Mouse (Mus musculus): ENCODE data around the gene Tmem150b. TPM values are rescaled to one million over a fixed set of nuclear protein-coding genes. Genes with fewer than 3 reads are reported as not detected.

The Tmem150b gene
- polyA plus RNA-seq, 1 experiment from 2014 or later = 2.2 TPM

- H3K4me2 ChIP-seq (replicated peaks; ENCODE audit: low read depth) = peak overlapping the region; percentile 63
- ATAC-seq (ENCODE audit: low FRiP score, low TSS enrichment) (peak; percentile 60), DNase-seq (ENCODE audit: low spot score) (no peak)
- no peaks in the 10 kb centered on the region; the same call in 1 of the 2 replicates for H3K36me3 ChIP-seq (ENCODE audit: control insufficient read depth, insufficient read depth, low read length)
- H3K9ac ChIP-seq (ENCODE audit: low read length) = peak overlapping the region; percentile 96
- H3K4me1 ChIP-seq (replicated peaks; ENCODE audit: control insufficient read depth, insufficient read depth) = 0 out of 2 replicates have a peak, but pooled peaks cover 7% of the 10 kb centered on the region
- H3K4me3 ChIP-seq (ENCODE audit: low read depth, low read length) = peak overlapping the region; percentile 93
- H3K9me3 ChIP-seq (ENCODE audit: control insufficient read depth, low read length) = no peaks in the 10 kb centered on the region
- no peaks in the 10 kb centered on the region for H3K27me3 ChIP-seq (ENCODE audit: control insufficient read depth, insufficient read depth, low read length)
- H3K27ac ChIP-seq (replicated peaks) = peak overlapping the region; percentile 98
- under 1% methylated on average over 69 of the region's 78 CpGs for WGBS
- TF ChIP-seq EP300 (optimal IDR thresholded peaks at IDR 0.05) (no peak), CTCF (IDR thresholded peaks at IDR 0.05; ENCODE audit: low read depth) (no peak)
Observed at GRCm38 (mm10) chr7:4658128-4658907, 66.7 kb downstream of the Tmem150b start.

DNA sequence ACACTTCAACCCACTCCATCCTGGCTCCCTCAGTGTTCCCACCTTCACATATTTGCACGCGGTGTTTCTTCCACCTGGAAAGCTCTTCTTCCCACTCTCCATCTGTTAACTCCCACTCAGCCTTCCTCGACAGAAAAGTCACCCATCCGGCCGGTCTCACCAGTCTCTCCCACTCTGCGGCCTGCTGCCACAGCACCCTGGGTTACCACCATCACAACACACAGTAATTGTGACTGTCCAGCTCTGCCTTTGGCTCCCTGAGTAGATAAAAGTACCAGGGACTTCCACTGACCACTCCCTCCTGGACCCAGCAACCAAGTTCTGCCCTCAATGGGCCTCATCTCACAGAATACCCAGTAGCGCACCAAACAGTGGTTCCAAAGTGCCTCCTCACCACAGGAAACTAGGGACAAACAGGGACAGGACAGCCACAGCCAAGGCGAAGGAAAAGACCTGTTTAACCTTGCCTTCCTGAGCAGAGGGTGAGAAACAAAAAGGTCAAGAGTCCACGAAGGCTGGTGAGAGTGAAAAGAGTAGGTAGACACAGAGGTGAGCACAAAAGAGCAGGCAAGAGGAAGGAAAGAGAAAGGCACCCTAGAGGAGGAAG lies 67.4 kb downstream of the Tmem150b start:
- H3K36me3 ChIP-seq (ENCODE audit: control insufficient read depth, insufficient read depth, low read length) = no peaks in the 10 kb centered on the region; the same call in 1 of the 2 replicates
- H3K4me1 ChIP-seq (replicated peaks; ENCODE audit: control insufficient read depth, insufficient read depth) = 0 out of 2 replicates have a peak, but pooled peaks cover 7% of the 10 kb centered on the region
- DNase-seq (ENCODE audit: low spot score) (peak; percentile 32), ATAC-seq (ENCODE audit: low FRiP score, low TSS enrichment) (peak; percentile 8; the same call in 1 of the 2 replicates)
- H3K27me3 ChIP-seq (ENCODE audit: control insufficient read depth, insufficient read depth, low read length) = no peaks in the 10 kb centered on the region
- peak overlapping the region; percentile 96 for H3K9ac ChIP-seq (ENCODE audit: low read length)
- H3K9me3 ChIP-seq (ENCODE audit: control insufficient read depth, low read length) = no peaks in the 10 kb centered on the region
- H3K4me2 ChIP-seq (replicated peaks; ENCODE audit: low read depth) = peak overlapping the region; percentile 63
- peak overlapping the region; percentile 93 for H3K4me3 ChIP-seq (ENCODE audit: low read depth, low read length)
- 24% methylated on average over 9 of the region's 9 CpGs for WGBS
- H3K27ac ChIP-seq (replicated peaks) = peak overlapping the region; percentile 98
- no peak for TF ChIP-seq CTCF (IDR thresholded peaks at IDR 0.05; ENCODE audit: low read depth)
- no peak for TF ChIP-seq EP300 (optimal IDR thresholded peaks at IDR 0.05)

Other genes with a start within 250 kb of the Tmem150b start
- 39.5 and 44.4 TPM in 2 replicates for gene Ppp1r12c, start 223.6 kb downstream of the Tmem150b start, polyA plus RNA-seq (2015; fragmentation: Nextera tagmentation; extraction: Ambion mirVana)
- gene Tnnt1, start 208.9 kb downstream of the Tmem150b start, polyA plus RNA-seq (2015; fragmentation: Nextera tagmentation; extraction: Ambion mirVana) = 15.5 and 16.5 TPM in 2 replicates
- gene Tnni3, start 201.0 kb downstream of the Tmem150b start, polyA plus RNA-seq (2015; fragmentation: Nextera tagmentation; extraction: Ambion mirVana) = 24.4 and 30.4 TPM in 2 replicates
- gene Dnaaf3, start 192.8 kb downstream of the Tmem150b start, polyA plus RNA-seq (2015; fragmentation: Nextera tagmentation; extraction: Ambion mirVana) = 0.89 and 0.98 TPM in 2 replicates
- gene Syt5, start 177.7 kb downstream of the Tmem150b start, polyA plus RNA-seq (2015; fragmentation: Nextera tagmentation; extraction: Ambion mirVana) = 6.7 and 7.2 TPM in 2 replicates
- gene Ptprh, start 121.2 kb downstream of the Tmem150b start, polyA plus RNA-seq (2015; fragmentation: Nextera tagmentation; extraction: Ambion mirVana) = 1.9 TPM in 2 replicates
- gene Tmem86b, start 93.8 kb downstream of the Tmem150b start, polyA plus RNA-seq (2015; fragmentation: Nextera tagmentation; extraction: Ambion mirVana) = 0.22 and 0.23 TPM in 2 replicates
- 3.9 and 6.2 TPM in 2 replicates for gene Ppp6r1, start 66.2 kb downstream of the Tmem150b start, polyA plus RNA-seq (2015; fragmentation: Nextera tagmentation; extraction: Ambion mirVana)
- gene Hspbp1, start 40.2 kb downstream of the Tmem150b start, polyA plus RNA-seq (2015; fragmentation: Nextera tagmentation; extraction: Ambion mirVana) = 59.1 and 60.7 TPM in 2 replicates
- gene Brsk1, start 34.6 kb downstream of the Tmem150b start, polyA plus RNA-seq (2015; fragmentation: Nextera tagmentation; extraction: Ambion mirVana) = 0.36 and 0.42 TPM in 2 replicates
- gene Kmt5c, start 14.9 kb upstream of the Tmem150b start, polyA plus RNA-seq (2015; fragmentation: Nextera tagmentation; extraction: Ambion mirVana) = 31.8 and 32.5 TPM in 2 replicates
- gene Cox6b2, start 27.8 kb upstream of the Tmem150b start, polyA plus RNA-seq (2015; fragmentation: Nextera tagmentation; extraction: Ambion mirVana) = 43.1 and 46.5 TPM in 2 replicates
- not detected in 2 replicates for gene Fam71e2, start 46.1 kb upstream of the Tmem150b start, polyA plus RNA-seq (2015; fragmentation: Nextera tagmentation; extraction: Ambion mirVana)
- gene Il11, start 57.6 kb upstream of the Tmem150b start, polyA plus RNA-seq (2015; fragmentation: Nextera tagmentation; extraction: Ambion mirVana) = 0.42 and 0.65 TPM in 2 replicates
- gene Tmem190, start 57.7 kb upstream of the Tmem150b start, polyA plus RNA-seq (2015; fragmentation: Nextera tagmentation; extraction: Ambion mirVana) = 0.42 and 0.80 TPM in 2 replicates
- 69.0 and 70.7 TPM in 2 replicates for gene Tmem238, start 64.4 kb upstream of the Tmem150b start, polyA plus RNA-seq (2015; fragmentation: Nextera tagmentation; extraction: Ambion mirVana)
- 322 and 359 TPM in 2 replicates for gene Rpl28, start 67.6 kb upstream of the Tmem150b start, polyA plus RNA-seq (2015; fragmentation: Nextera tagmentation; extraction: Ambion mirVana)
- gene Ube2s, start 87.3 kb upstream of the Tmem150b start, polyA plus RNA-seq (2015; fragmentation: Nextera tagmentation; extraction: Ambion mirVana) = 95.5 and 111 TPM in 2 replicates
- gene Shisa7, start 119.4 kb upstream of the Tmem150b start, polyA plus RNA-seq (2015; fragmentation: Nextera tagmentation; extraction: Ambion mirVana) = 0.15 and 0.16 TPM in 2 replicates
- 17.5 and 21.7 TPM in 2 replicates for gene Isoc2b, start 145.0 kb upstream of the Tmem150b start, polyA plus RNA-seq (2015; fragmentation: Nextera tagmentation; extraction: Ambion mirVana)
- 0.56 and 0.67 TPM in 2 replicates for gene Isoc2a, start 151.9 kb upstream of the Tmem150b start, polyA plus RNA-seq (2015; fragmentation: Nextera tagmentation; extraction: Ambion mirVana)
- gene Gm36210, start 181.3 kb upstream of the Tmem150b start, polyA plus RNA-seq (2015; fragmentation: Nextera tagmentation; extraction: Ambion mirVana) = not detected in 2 replicates
- 1.8 and 1.9 TPM in 2 replicates for gene Zfp628, start 190.0 kb upstream of the Tmem150b start, polyA plus RNA-seq (2015; fragmentation: Nextera tagmentation; extraction: Ambion mirVana)
- 2.3 and 2.5 TPM in 2 replicates for gene Nat14, start 196.8 kb upstream of the Tmem150b start, polyA plus RNA-seq (2015; fragmentation: Nextera tagmentation; extraction: Ambion mirVana)
- gene Ssc5d, start 200.5 kb upstream of the Tmem150b start, polyA plus RNA-seq (2015; fragmentation: Nextera tagmentation; extraction: Ambion mirVana) = 1.3 and 1.9 TPM in 2 replicates
- gene Sbk2, start 239.2 kb upstream of the Tmem150b start, polyA plus RNA-seq (2015; fragmentation: Nextera tagmentation; extraction: Ambion mirVana) = 0.15 TPM in 1 of 2 replicates, not detected in the other
- 0.04 TPM in 1 of 2 replicates, not detected in the other for gene Sbk3, start 245.9 kb upstream of the Tmem150b start, polyA plus RNA-seq (2015; fragmentation: Nextera tagmentation; extraction: Ambion mirVana)